Mouse (Mus musculus) forebrain, embryonic 13.5 days (tissue): Measurements from ENCODE around the gene Lrrc43. TPM values are rescaled to one million over a fixed set of nuclear protein-coding genes. Genes with fewer than 3 reads are reported as not detected.

ENCODE experiments used
- ATAC-seq: fragments of 200-750 bp; cut with Nextera tagmentation; 2 replicates; pipeline ENCODE4 v1.8.0; 2017
- H3K27ac ChIP-seq: fragments of 300-500 bp; sonication (generic); 2 replicates; pipeline ENCODE4 v1.5.1; 2015; ENCODE audit warnings: inconsistent platforms, mild to moderate bottlenecking, moderate library complexity
- H3K27me3 ChIP-seq: fragments of 300-500 bp; sonication (generic); 2 replicates; pipeline ENCODE4 v1.6.1; 2015; ENCODE audit warnings: mild to moderate bottlenecking, inconsistent platforms
- H3K36me3 ChIP-seq: fragments of 300-500 bp; sonication (generic); 2 replicates; pipeline ENCODE4 v1.6.1; 2015; ENCODE audit warnings: mild to moderate bottlenecking, inconsistent platforms; ENCODE audit not compliant: poor library complexity, severe bottlenecking
- H3K4me1 ChIP-seq: fragments of 300-500 bp; sonication (generic); 2 replicates; pipeline ENCODE4 v1.6.1; 2015; ENCODE audit warnings: inconsistent platforms
- H3K4me2 ChIP-seq: fragments of 300-500 bp; sonication (generic); 2 replicates; pipeline ENCODE4 v1.6.1; 2015; ENCODE audit warnings: inconsistent platforms, mild to moderate bottlenecking, moderate library complexity
- H3K4me3 ChIP-seq: fragments of 300-500 bp; sonication (generic); 2 replicates; pipeline ENCODE4 v1.5.1; 2015; ENCODE audit warnings: mild to moderate bottlenecking, inconsistent platforms
- H3K9ac ChIP-seq: fragments of 300-500 bp; sonication (generic); 2 replicates; pipeline ENCODE4 v1.6.1; 2015; ENCODE audit warnings: mild to moderate bottlenecking, inconsistent platforms
- H3K9me3 ChIP-seq: fragments of 300-500 bp; sonication (generic); replicated peaks from 2 replicates; pipeline ENCODE4 v1.6.1; 2016; ENCODE audit warnings: inconsistent platforms
- WGBS: fragments of 180-500 bp; shearing (Covaris S2); methylation state at CpG from one replicate; pipeline ENCODE4 v1.1.7; 2015; 5-methylcytosine and 5-hydroxymethylcytosine counted together
- polyA plus RNA-seq: library from polyadenylated mRNA; unstranded; fragments of >200 nt; fragmentation: Nextera tagmentation; extraction: Ambion mirVana; gene quantifications from 2 replicates; pipeline ENCODE4 v1.2.1, GENCODE M21; 2015

Lrrc43 gene
- polyA plus RNA-seq, 1 experiment from 2014 or later: 0.31 TPM

DNA sequence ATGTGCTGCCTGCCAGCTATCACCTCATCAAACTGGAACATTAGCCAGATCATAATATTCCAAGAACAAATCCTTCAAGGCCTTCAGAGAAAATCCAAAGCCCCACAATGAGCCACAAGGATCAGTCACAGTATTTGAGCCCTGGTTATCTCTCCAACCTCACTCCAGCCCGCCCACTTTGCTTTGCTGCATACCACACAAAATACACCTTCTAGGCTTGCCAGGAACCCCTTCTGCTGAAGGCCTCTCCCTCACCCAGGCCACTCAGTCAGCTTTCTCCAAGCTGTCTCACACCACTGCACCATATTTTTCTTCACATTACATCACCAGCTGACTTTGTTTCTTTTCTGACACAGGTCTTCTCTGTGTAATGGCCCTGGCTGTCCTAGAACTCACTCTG is 33.1 kb downstream of the Lrrc43 start:
- H3K27ac ChIP-seq: no peak overlapping the region
- H3K36me3 ChIP-seq: peaks cover 27% of the 10 kb centered on the region
- H3K4me1 ChIP-seq: peaks cover 27% of the 10 kb centered on the region
- no peaks in the 10 kb centered on the region for H3K9me3 ChIP-seq
- 86% methylated on average over 1 of the region's 1 CpGs for WGBS
- no peak overlapping the region for H3K9ac ChIP-seq
- 0 out of 2 replicates have a peak overlapping the region, but pooled peaks have one; percentile 10 for H3K4me2 ChIP-seq
- no peak overlapping the region for H3K4me3 ChIP-seq
- no peaks in the 10 kb centered on the region for H3K27me3 ChIP-seq
- no peak for ATAC-seq

- under 1% methylated on average over 78 of the region's 82 CpGs for WGBS
- Histone ChIP-seq H3K27me3 (no peaks in the 10 kb centered on the region), H3K4me3 (peak within 1 kb of the TSS; percentile 92), H3K27ac (peak within 1 kb of the TSS; percentile 60; the same call in 1 of the 2 replicates), H3K4me2 (peak within 1 kb of the TSS; percentile 92), H3K36me3 (peaks cover 24% of the 10 kb centered on the region), H3K9ac (peak within 1 kb of the TSS; percentile 83), H3K4me1 (peaks cover 27% of the 10 kb centered on the region), H3K9me3 (no peaks in the 10 kb centered on the region)
- peak; percentile 98 for ATAC-seq
These were observed 34.7 kb downstream of the Lrrc43 start, which contains the start of gene Diablo for GRCm38 (mm10) chr5:123523692-123524392. Gene Diablo (minus strand): TSS chr5:123524176.

DNA sequence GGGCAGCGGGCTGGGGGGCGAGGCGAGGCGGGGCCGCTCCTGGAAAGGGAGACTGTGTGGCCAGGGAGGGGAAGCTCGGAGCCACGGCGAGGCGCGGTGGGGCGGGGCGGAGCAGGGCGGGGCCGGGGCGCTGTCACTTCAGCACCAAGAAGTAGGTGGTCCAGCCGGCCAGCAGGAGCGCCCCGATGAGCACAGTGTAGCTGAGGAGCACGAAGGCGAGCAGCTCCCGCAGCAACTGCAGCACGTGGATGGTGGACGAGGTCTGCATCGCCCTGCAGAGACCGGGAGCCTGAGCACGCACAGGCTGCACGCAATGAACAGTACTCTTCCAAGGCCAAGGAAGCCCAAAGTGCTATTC is 35.3 kb downstream of the Lrrc43 start:
- ATAC-seq: peak; percentile 94
- Histone ChIP-seq H3K4me3 (peak overlapping the region; percentile 92), H3K9ac (peak overlapping the region; percentile 64), H3K27ac (peak overlapping the region; percentile 60; the same call in 1 of the 2 replicates), H3K4me1 (peaks cover 27% of the 10 kb centered on the region), H3K36me3 (peaks cover 26% of the 10 kb centered on the region), H3K27me3 (no peaks in the 10 kb centered on the region), H3K9me3 (no peaks in the 10 kb centered on the region), H3K4me2 (peak overlapping the region; percentile 92)
- WGBS: 2% methylated on average over 27 of the region's 27 CpGs

GRCm38 (mm10) chr5:123525281-123525680 is 36.2 kb downstream of the Lrrc43 start, which contains the start of gene Gm49027:
Gene Gm49027 (minus strand): TSS chr5:123525488.
- WGBS: 83% methylated on average over 7 of the region's 7 CpGs
- H3K36me3 ChIP-seq: peaks cover 28% of the 10 kb centered on the region
- H3K27ac ChIP-seq: peak within 1 kb of the TSS; percentile 60; the same call in 1 of the 2 replicates
- H3K9ac ChIP-seq: peak within 1 kb of the TSS; percentile 64
- no peaks in the 10 kb centered on the region for H3K9me3 ChIP-seq
- peak within 1 kb of the TSS; percentile 92 for H3K4me2 ChIP-seq
- H3K4me1 ChIP-seq: peaks cover 27% of the 10 kb centered on the region
- no peak for ATAC-seq
- H3K4me3 ChIP-seq: peak within 1 kb of the TSS; percentile 92
- no peaks in the 10 kb centered on the region for H3K27me3 ChIP-seq

- no peak overlapping the region for H3K4me2 ChIP-seq
- ATAC-seq: no peak
- no peak overlapping the region for H3K4me3 ChIP-seq
- no peaks in the 10 kb centered on the region for H3K27me3 ChIP-seq
- H3K9me3 ChIP-seq: no peaks in the 10 kb centered on the region
- H3K9ac ChIP-seq: no peak overlapping the region
- WGBS: 90% methylated on average over 9 of the region's 9 CpGs
- no peak overlapping the region for H3K27ac ChIP-seq
- H3K36me3 ChIP-seq: peaks cover 36% of the 10 kb centered on the region
- peaks cover 27% of the 10 kb centered on the region for H3K4me1 ChIP-seq
These were observed 36.9 kb downstream of the Lrrc43 start for GRCm38 (mm10) chr5:123525916-123526495.

GRCm38 (mm10) chr5:123528641-123529040 is 39.5 kb downstream of the Lrrc43 start:
- WGBS: 75% methylated on average over 7 of the region's 7 CpGs
- no peak overlapping the region for H3K27ac ChIP-seq

GRCm38 (mm10) chr5:123530056-123530455 is 41.0 kb downstream of the Lrrc43 start:
- no peak overlapping the region for H3K9ac ChIP-seq
- H3K9me3 ChIP-seq: no peaks in the 10 kb centered on the region
- H3K27ac ChIP-seq: no peak overlapping the region
- H3K4me1 ChIP-seq: no peaks in the 10 kb centered on the region; the same call in 1 of the 2 replicates
- H3K36me3 ChIP-seq: peaks cover 76% of the 10 kb centered on the region
- 90% methylated on average over 8 of the region's 8 CpGs for WGBS
- H3K4me3 ChIP-seq: no peak overlapping the region
- H3K27me3 ChIP-seq: no peaks in the 10 kb centered on the region
- no peak for ATAC-seq
- H3K4me2 ChIP-seq: no peak overlapping the region

More at GRCm38 (mm10) chr5:123528641-123529040, 39.5 kb downstream of the Lrrc43 start:
- Histone ChIP-seq H3K4me3 (no peak overlapping the region), H3K9me3 (no peaks in the 10 kb centered on the region), H3K4me2 (no peak overlapping the region), H3K27me3 (no peaks in the 10 kb centered on the region), H3K9ac (no peak overlapping the region), H3K4me1 (peaks cover 7% of the 10 kb centered on the region), H3K36me3 (peaks cover 62% of the 10 kb centered on the region)
- no peak for ATAC-seq

GRCm38 (mm10) chr5:123533801-123534200 is 44.7 kb downstream of the Lrrc43 start:
- no peak overlapping the region for H3K4me3 ChIP-seq
- no peaks in the 10 kb centered on the region for H3K27me3 ChIP-seq
- no peak overlapping the region for H3K27ac ChIP-seq
- no peak overlapping the region for H3K9ac ChIP-seq
- H3K4me2 ChIP-seq: no peak overlapping the region
- ATAC-seq: no peak
- H3K4me1 ChIP-seq: no peaks in the 10 kb centered on the region
- H3K36me3 ChIP-seq: peaks cover 87% of the 10 kb centered on the region
- no peaks in the 10 kb centered on the region for H3K9me3 ChIP-seq
- 92% methylated on average over 10 of the region's 10 CpGs for WGBS

DNA sequence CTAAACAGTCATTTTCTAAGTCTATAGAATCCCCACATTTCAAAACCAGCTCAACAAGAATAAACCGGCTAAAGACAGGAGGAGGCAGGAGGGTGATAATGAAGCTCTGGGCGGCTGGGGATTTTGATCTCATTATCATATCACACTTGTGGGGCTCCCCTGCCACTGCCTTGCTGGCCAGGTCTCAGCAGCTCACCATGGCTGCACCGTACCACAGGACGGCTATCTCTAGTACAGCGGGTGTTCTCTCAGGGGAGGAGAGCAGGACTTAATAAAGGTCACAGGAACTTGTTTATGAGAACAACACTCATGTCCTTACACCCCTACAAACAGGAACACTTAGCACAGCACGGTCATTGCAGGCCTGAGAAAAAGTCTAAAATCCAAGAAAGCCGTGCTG is 66.6 kb downstream of the Lrrc43 start:
- 93% methylated on average over 7 of the region's 7 CpGs for WGBS
- H3K27me3 ChIP-seq: no peaks in the 10 kb centered on the region
- no peak overlapping the region for H3K9ac ChIP-seq
- H3K4me2 ChIP-seq: no peak overlapping the region
- H3K9me3 ChIP-seq: no peaks in the 10 kb centered on the region
- H3K4me1 ChIP-seq: no peaks in the 10 kb centered on the region
- H3K4me3 ChIP-seq: no peak overlapping the region
- H3K36me3 ChIP-seq: peaks cover 60% of the 10 kb centered on the region
- H3K27ac ChIP-seq: no peak overlapping the region
- ATAC-seq: no peak

GRCm38 (mm10) chr5:123556451-123556850 is 67.3 kb downstream of the Lrrc43 start:
- no peak for ATAC-seq
- Histone ChIP-seq H3K4me3 (no peak overlapping the region), H3K9me3 (no peaks in the 10 kb centered on the region), H3K9ac (no peak overlapping the region), H3K27ac (no peak overlapping the region), H3K36me3 (peaks cover 67% of the 10 kb centered on the region), H3K4me1 (no peaks in the 10 kb centered on the region), H3K4me2 (no peak overlapping the region), H3K27me3 (no peaks in the 10 kb centered on the region)
- 77% methylated on average over 2 of the region's 2 CpGs for WGBS
